Mouse (Mus musculus) layer of hippocampus, adult 8-10 months (tissue): ENCODE results near the gene Svip. TPM values are rescaled to one million over a fixed set of nuclear protein-coding genes. Genes with fewer than 3 reads are reported as not detected.

Source experiments
- DNase-seq, 2 experiments: peaks; one replicate each; pipeline ENCODE4 v3.0.0; 2022; ENCODE audit warnings: low spot score in 2 of 2
- total RNA-seq, 4 experiments: library from RNA; stranded (reverse); gene quantifications; 2 replicates each; pipeline ENCODE4 v1.2.4; 2022

Svip gene
- total RNA-seq, 4 experiments from 2014 or later: 36.3 to 41.6 (median 37.0) TPM

- no peak for DNase-seq
These were observed 43.4 kb downstream of the Svip start for GRCm38 (mm10) chr7:51962219-51962952.

DNA sequence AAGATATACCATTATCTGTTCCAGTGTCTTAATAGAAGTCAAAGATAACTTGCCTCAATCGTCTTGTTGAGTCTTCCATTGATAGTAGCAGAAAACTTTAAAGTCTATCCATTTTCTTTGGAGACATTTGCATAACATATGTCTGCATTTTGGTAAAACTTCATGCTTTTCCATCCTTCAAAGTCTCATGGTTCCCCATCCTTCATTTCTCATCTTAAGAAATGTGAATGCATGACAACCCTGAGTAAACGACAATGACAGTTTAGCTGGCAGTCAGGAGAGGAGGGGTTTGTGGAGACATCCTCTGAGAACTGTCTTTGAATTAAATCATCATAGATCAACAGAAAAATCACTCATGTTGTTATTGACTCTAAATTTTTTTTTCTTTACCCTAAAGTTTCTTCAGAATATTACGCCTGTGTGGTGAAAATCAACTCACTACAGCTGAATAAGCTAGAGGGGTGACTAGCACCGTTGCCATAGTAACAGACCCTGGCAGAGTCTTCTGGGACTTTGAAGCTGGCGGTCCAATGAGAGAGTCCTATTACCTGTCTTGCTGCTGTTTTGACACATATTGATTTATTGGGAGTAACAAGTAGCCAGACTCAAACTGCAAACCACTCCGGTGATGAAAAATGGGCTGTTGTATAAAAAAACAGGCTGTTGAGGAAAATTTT, 45.0 kb downstream of the Svip start:
- no peak for DNase-seq

DNA sequence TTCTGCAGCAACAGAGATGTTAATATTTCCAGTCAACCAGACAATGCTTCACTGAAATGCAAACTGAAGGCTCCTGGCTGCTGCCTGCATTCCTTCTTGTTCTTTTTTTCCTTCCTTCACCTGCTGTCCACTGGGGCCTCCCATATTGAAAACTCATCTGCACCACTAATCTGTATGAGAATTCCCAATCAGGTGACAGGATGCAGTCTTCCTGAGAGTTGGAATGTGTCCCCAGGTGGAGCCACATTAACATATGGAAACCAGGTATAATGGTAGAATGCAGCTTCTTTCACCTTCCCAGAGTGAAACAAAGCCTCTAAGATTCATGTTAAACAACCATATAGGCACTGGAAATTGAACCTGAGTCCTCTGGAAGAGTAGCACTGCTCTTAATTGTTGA, 48.1 kb downstream of the Svip start:
- no peak for DNase-seq

- no peak for DNase-seq
These were observed 50.3 kb downstream of the Svip start for GRCm38 (mm10) chr7:51955424-51956041.

Other genes starting within 250 kb of the Svip start
- 10 to 100 TPM; 21.7 to 32.5 (median 25.7) TPM for gene Gas2, start 144.0 kb downstream of the Svip start, total RNA-seq
- 1 to 10 TPM; 3.6 to 5.6 (median 4.3) TPM for gene Fancf, start 143.8 kb downstream of the Svip start, total RNA-seq
- not detected for gene 1700015G11Rik, start 9.7 kb upstream of the Svip start, total RNA-seq